Mouse (Mus musculus): ENCODE results near the gene Pnn. TPM values are rescaled to one million over a fixed set of nuclear protein-coding genes. Genes with fewer than 3 reads are reported as not detected.

Gene Pnn
- 19.2 and 43.8 TPM in 2 replicates for polyA plus RNA-seq (2012; rRNA removed)
- polyA plus RNA-seq (2014; fragmentation: Nextera tagmentation; extraction: Ambion mirVana), result 27.3 and 29.9 TPM in 2 replicates

DNA sequence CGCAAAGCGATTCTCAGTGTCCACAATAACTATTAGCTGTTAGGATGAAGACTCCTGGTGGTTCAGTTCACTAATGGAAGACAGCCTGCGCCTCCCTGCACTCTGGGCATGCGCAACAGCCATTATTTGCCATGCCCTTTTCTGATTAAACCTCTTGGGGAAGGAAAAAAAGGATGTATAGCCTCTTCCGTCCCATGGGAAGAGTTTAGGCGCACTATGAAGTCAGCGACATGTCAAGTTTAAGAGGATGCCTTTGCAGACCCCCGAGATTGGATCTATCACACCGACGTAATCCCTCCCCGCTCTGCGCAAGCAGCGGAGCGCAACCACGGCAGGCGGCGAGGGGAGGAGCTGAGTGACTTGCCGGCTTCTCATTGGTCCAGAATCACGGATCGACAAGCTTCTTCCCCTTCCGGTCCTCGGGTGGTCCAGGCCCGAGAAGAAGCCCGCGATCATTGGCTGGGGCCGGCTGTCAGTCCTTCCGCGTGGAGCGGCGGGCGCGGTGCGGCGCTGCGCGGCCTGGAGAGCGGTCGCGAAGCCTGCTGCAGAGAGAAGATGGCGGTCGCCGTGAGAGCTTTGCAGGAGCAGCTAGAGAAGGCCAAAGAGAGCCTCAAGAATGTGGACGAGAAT, at the start of gene Pnn:
Gene Pnn (plus strand): TSS at position 437 of the 630 bp plus-strand sequence.
- DNase-seq (ENCODE audit: low read depth in 3 of 3, low spot score in 3 of 3), result peak; percentile 95 to 96 (median 95)
- Histone ChIP-seq H3K4me1 (replicated peaks; ENCODE audit: control insufficient read depth in 2 of 2, insufficient read depth in 2 of 2, low read length in 1 of 2) (peaks cover 5 to 11% of the 10 kb centered on the region in 2 experiments), H3K9me3 (ENCODE audit: control insufficient read depth, low read length) (no peaks in the 10 kb centered on the region), H3K27ac (peak within 1 kb of the TSS; percentile 66), H3K27me3 (ENCODE audit: control insufficient read depth, insufficient read depth, low read length) (no peaks in the 10 kb centered on the region), H3K4me3 (ENCODE audit: insufficient read depth in 1 of 2, low read depth in 2 of 2, low read length in 2 of 2) (peak within 1 kb of the TSS; percentile 82 to 89), H3K4me2 (ENCODE audit: low read depth) (peak within 1 kb of the TSS; percentile 97), H3K36me3 (replicated peaks; ENCODE audit: control insufficient read depth, insufficient read depth, low read depth) (peaks cover 37% of the 10 kb centered on the region), H3K9ac (replicated peaks) (peak within 1 kb of the TSS; percentile 79)
- WGBS (ENCODE audit: insufficient replicate concordance), result under 1% methylated on average over 43 of the region's 43 CpGs
- peak; percentile 99 for ATAC-seq (ENCODE audit: insufficient read depth)
- TF ChIP-seq EP300 (IDR thresholded peaks at IDR 0.05; ENCODE audit: low read depth) (no peak), CTCF (IDR thresholded peaks at IDR 0.05; ENCODE audit: low read depth) (peak; percentile 48)

DNA sequence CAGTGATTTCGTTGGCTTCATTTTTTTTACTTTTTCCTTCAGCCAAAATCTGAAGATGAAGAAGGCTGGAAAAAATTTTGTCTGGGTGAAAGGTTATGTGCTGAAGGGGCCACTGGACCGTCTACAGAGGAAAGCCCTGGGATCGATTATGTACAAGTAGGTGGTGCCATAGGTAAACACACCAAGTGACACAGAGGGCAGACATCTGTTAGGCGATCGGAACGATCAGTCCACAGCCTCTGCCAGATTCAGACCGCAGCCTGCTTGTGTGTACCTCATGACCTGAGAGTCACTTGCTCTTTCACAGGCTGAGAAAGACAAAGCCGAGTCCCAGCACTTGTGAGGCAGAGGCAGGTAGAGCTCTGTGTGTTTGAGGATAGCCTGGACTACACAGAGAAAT, 48.7 kb upstream of the Pnn start:
- Histone ChIP-seq H3K4me1 (replicated peaks; ENCODE audit: control insufficient read depth in 2 of 2, insufficient read depth in 2 of 2, low read length in 1 of 2) (peaks cover 4 to 6% of the 10 kb centered on the region in 2 experiments), H3K4me2 (ENCODE audit: low read depth) (no peak overlapping the region), H3K9ac (replicated peaks) (no peak overlapping the region), H3K27me3 (ENCODE audit: control insufficient read depth, insufficient read depth, low read length) (no peaks in the 10 kb centered on the region), H3K9me3 (ENCODE audit: control insufficient read depth, low read length) (no peaks in the 10 kb centered on the region), H3K36me3 (replicated peaks; ENCODE audit: control insufficient read depth, insufficient read depth, low read depth) (peaks cover 28% of the 10 kb centered on the region), H3K4me3 (ENCODE audit: insufficient read depth in 1 of 2, low read depth in 2 of 2, low read length in 2 of 2) (no peak overlapping the region), H3K27ac (no peak overlapping the region)
- 81% methylated on average over 8 of the region's 8 CpGs for WGBS (ENCODE audit: insufficient replicate concordance)
- no peak for DNase-seq (ENCODE audit: low read depth in 3 of 3, low spot score in 3 of 3)
- TF ChIP-seq CTCF (IDR thresholded peaks at IDR 0.05; ENCODE audit: low read depth), result no peak
- no peak for ATAC-seq (ENCODE audit: insufficient read depth)

DNA sequence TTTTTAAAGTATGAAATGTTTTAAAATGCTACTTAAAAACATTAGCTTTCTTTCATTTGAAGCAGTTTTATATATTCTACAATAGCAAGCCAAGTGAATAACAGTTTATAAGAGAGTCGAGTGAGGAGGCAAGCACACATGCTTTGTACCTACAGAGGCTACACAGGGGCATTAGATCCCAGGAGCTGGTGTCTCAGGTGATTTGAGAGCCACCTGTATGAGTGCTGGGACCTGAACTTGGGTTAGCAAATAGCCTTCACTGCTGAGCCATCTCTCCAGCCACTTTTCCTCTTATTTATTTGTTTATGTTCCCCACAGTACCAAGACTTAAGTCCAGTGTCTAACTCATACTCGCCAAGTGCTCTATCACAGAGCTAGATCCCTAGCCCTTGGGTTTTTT, 46.8 kb upstream of the Pnn start:
- H3K27me3 ChIP-seq (ENCODE audit: control insufficient read depth, insufficient read depth, low read length), result no peaks in the 10 kb centered on the region
- DNase-seq (ENCODE audit: low read depth in 3 of 3, low spot score in 3 of 3) (no peak), ATAC-seq (ENCODE audit: insufficient read depth) (no peak)
- WGBS (ENCODE audit: insufficient replicate concordance), result 81% methylated on average over 2 of the region's 2 CpGs
- H3K4me1 ChIP-seq (replicated peaks; ENCODE audit: control insufficient read depth in 2 of 2, insufficient read depth in 2 of 2, low read length in 1 of 2), result 0 out of 4 replicates have a peak, but pooled peaks cover 0 to under 1% of the 10 kb centered on the region in 2 experiments
- no peaks in the 10 kb centered on the region for H3K9me3 ChIP-seq (ENCODE audit: control insufficient read depth, low read length)
- H3K4me3 ChIP-seq (ENCODE audit: insufficient read depth in 1 of 2, low read depth in 2 of 2, low read length in 2 of 2), result no peak overlapping the region
- no peak overlapping the region for H3K9ac ChIP-seq (replicated peaks)
- no peak overlapping the region for H3K4me2 ChIP-seq (ENCODE audit: low read depth)
- TF ChIP-seq EP300 (IDR thresholded peaks at IDR 0.05; ENCODE audit: low read depth), result no peak
- TF ChIP-seq CTCF (IDR thresholded peaks at IDR 0.05; ENCODE audit: low read depth), result no peak
- peaks cover 28% of the 10 kb centered on the region for H3K36me3 ChIP-seq (replicated peaks; ENCODE audit: control insufficient read depth, insufficient read depth, low read depth)
- no peak overlapping the region for H3K27ac ChIP-seq

DNA sequence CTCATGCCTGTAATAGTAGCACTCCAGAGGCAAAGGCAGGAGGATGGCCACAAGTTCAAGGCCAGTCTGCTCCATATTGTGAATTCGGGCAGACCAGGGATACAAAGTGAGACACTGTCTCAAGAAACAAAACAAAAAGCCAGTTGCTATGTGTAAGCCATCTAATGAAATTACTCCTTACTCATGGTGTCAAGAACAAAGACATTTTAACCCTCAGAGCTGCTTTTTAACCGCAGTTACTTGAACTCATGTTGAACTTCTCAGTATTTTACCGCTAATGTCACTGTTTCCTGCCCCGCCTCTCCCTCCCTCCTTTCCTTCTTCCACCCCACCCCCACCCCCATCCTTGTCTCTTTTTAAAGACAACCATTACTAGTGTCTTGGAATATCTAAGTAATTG, 45.4 kb upstream of the Pnn start:
- H3K27ac ChIP-seq, result no peak overlapping the region
- WGBS (ENCODE audit: insufficient replicate concordance), result 70% methylated on average over 4 of the region's 4 CpGs
- no peak for DNase-seq (ENCODE audit: low read depth in 3 of 3, low spot score in 3 of 3)
- no peaks in the 10 kb centered on the region for H3K4me1 ChIP-seq (replicated peaks; ENCODE audit: control insufficient read depth in 2 of 2, insufficient read depth in 2 of 2, low read length in 1 of 2)
- H3K4me2 ChIP-seq (ENCODE audit: low read depth), result no peak overlapping the region
- no peaks in the 10 kb centered on the region for H3K9me3 ChIP-seq (ENCODE audit: control insufficient read depth, low read length)
- no peak for TF ChIP-seq CTCF (IDR thresholded peaks at IDR 0.05; ENCODE audit: low read depth)
- no peak for TF ChIP-seq EP300 (IDR thresholded peaks at IDR 0.05; ENCODE audit: low read depth)
- no peaks in the 10 kb centered on the region for H3K27me3 ChIP-seq (ENCODE audit: control insufficient read depth, insufficient read depth, low read length)
- H3K36me3 ChIP-seq (replicated peaks; ENCODE audit: control insufficient read depth, insufficient read depth, low read depth), result peaks cover 37% of the 10 kb centered on the region
- no peak overlapping the region for H3K9ac ChIP-seq (replicated peaks)
- no peak for ATAC-seq (ENCODE audit: insufficient read depth)
- H3K4me3 ChIP-seq (ENCODE audit: insufficient read depth in 1 of 2, low read depth in 2 of 2, low read length in 2 of 2), result no peak overlapping the region

DNA sequence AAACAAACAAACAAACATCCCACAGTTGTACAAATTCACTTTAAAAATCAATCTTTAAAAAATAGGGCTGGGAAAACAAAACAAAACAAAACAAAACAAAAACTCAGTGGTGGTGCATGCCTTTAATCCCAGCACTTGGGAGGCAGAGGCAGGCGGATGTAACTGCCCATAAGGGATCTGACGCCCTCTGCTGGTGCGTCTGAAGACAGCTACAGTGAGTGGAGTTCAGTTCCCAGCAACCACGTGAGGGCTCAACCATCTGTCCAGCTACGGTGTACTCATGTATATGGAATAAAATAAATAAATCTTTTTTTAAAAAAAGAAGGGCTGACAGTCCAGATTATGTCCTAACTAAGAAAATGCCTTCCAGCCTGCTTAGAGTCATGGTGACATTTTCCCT, 34.6 kb upstream of the Pnn start:
- H3K9me3 ChIP-seq (ENCODE audit: control insufficient read depth, low read length), result no peaks in the 10 kb centered on the region
- TF ChIP-seq CTCF (IDR thresholded peaks at IDR 0.05; ENCODE audit: low read depth) (peak; percentile 83), EP300 (IDR thresholded peaks at IDR 0.05; ENCODE audit: low read depth) (no peak)
- DNase-seq (ENCODE audit: low read depth in 3 of 3, low spot score in 3 of 3), result no peak
- no peak for ATAC-seq (ENCODE audit: insufficient read depth)
- H3K4me1 ChIP-seq (replicated peaks; ENCODE audit: control insufficient read depth in 2 of 2, insufficient read depth in 2 of 2, low read length in 1 of 2), result no peaks in the 10 kb centered on the region
- no peak overlapping the region for H3K9ac ChIP-seq (replicated peaks)
- WGBS (ENCODE audit: insufficient replicate concordance), result 44% methylated on average over 5 of the region's 5 CpGs
- no peak overlapping the region for H3K4me2 ChIP-seq (ENCODE audit: low read depth)
- H3K27me3 ChIP-seq (ENCODE audit: control insufficient read depth, insufficient read depth, low read length), result no peaks in the 10 kb centered on the region
- peaks cover 6% of the 10 kb centered on the region for H3K36me3 ChIP-seq (replicated peaks; ENCODE audit: control insufficient read depth, insufficient read depth, low read depth)
- no peak overlapping the region for H3K27ac ChIP-seq
- H3K4me3 ChIP-seq (ENCODE audit: insufficient read depth in 1 of 2, low read depth in 2 of 2, low read length in 2 of 2), result no peak overlapping the region
